Mouse (Mus musculus) urinary bladder, adult 18-20 months (tissue): ENCODE results near the gene Bcl2.

Experiments used
- DNase-seq, 2 experiments: peaks; one replicate each; pipeline ENCODE4 v3.0.0; 2022; ENCODE audit warnings: low spot score in 2 of 2, mixed read lengths in 2 of 2

The Bcl2 gene

DNA sequence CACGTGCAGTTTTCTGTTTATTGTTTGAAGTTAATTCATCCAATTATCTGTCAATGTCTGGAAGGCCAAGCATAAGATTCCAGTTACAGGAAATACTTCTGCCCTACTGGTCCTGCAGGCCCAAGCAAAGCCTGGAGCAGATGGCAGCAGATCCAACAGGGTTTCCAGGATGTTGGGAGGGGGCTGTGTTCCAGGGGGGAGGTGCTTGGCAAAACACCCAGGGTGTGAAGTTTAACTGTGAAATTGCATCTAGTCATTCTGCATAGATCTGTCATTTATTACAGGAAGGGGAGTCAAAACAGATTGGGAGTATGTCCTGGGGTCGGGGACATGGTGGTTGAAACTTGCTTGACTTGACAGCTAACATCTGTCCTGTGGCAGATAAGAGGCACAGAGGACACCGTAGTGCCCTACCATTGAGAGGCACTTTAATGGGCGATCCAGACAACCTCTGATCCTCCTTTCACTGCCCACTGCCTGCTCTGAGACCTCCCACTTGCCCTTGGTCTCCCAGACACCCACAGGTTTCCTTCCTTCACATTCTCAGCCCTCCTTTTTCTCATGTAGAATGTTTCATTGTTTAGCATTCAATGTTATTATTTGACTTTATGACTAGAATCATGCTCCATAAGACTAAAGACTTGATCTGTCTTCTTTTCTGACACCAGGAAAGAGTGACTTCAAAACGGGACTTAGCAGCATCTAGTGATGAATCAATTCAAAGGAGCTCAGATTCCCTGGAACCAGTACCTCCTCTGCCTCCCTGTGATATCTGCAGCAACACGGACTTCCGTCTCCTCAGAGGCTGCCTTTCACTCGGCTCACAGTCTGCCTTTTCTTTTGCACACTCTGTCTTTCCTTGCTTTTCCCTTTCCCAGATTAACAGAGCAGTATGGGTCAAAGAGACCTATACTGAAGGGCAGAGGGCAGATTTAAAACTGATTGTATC, 47.7 kb downstream of the Bcl2 start:
- no peak for DNase-seq

DNA sequence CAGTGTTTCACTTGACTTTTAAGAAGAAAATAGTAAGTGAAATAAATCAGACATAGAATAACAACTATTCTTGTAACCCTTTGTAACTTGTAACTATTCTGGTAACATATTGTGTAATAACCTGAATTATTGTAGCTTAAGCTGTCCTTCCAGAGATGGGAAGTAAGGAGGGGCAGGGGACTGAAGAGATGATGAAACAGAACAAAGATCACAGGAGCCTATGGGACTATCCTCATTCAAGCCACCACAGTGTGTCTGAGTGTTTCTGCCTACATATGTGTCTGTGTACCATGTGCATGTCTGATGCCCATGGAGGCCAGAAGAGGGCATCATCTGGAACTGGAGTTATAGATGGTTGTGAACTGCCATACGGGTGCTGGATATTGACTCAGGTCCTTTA, 49.1 kb downstream of the Bcl2 start:
- DNase-seq, result no peak

DNA sequence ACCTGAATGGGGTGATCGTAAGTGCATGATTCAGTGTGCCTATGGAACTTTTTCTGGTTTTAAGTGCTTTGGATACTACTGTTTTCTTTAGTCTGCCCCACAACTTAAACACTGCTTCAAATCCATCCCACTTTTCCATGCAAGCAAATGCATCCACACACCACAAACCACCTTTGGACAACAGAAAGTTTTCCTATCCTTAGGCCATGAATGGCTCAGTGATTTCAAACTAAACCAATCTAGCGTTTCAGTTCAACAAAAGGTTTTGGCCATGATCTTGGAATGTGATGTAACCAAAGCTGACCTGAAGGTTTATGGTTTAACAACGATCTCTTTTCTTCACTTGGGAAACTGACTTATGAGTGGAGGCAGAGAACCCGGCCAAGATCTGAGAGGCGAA, 51.6 kb downstream of the Bcl2 start:
- no peak for DNase-seq

DNA sequence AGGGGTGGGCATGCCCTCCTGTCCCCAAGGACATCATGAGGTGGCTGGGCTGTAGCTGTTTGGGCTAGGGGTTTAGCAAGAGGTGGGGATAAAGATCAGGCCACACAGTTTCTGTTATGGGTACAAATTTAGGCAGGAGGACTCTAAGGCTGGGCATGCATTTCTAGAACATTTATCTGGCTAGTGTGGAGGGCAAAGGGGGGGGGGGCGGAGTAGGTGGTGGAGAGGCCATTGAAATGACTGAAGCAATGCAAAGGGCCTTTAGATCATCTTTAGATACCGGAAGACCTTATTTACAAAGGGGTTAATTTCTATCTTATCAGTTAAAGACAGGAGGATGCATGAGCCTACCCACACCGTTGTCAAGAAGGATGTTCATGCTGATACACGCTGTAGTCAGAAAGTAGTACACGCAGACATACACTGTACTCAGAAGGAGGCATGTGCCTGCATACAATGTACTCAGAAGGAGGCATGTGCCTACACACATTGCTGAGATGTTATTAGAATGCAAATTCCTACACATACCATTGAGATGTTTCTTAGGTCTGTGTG, 55.7 kb downstream of the Bcl2 start:
- DNase-seq, result no peak

DNA sequence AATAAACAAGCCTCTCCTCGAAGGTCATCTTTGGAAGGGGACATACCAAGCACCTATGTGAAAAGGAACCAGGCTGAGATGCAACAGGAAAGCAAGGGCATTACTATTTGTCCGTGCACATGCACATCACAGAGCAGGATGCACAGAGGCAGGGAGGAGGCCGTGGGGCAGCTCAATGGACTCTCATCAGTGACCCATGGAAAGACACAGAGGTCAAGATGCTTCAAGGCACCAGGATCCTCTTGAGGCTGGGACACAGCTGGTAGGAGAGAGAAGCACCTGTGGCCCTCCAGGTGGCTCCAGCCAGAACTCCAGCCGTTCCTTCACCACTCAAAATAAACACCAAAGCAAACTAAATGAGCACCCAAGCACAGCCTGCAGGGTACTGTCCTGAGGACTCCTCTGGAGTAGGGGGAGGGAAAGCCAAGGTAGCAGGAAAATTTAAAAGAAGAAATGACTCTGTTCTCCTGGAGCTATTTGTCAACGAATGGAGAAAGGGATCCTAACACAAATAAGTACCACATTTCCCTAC, 57.8 kb downstream of the Bcl2 start:
- no peak for DNase-seq

DNA sequence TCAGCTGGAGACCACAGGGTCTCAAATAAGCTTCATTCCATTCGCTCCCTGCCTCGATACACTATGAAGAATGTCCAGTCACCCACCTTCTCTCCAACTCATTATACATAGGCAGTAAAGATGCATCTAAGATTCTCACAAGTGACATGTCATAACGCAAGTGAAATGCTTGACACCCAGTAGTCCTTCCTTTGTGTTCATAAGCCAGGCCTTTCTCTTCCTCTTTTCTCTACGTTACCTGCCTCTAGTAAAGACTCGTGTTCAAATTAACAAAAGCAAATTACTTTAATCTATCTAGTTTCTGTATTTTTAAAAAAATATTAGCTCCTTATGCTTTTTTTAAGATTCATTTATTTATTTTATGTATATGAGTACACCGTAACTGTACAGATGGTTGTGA, 59.8 kb downstream of the Bcl2 start:
- DNase-seq, result no peak

DNA sequence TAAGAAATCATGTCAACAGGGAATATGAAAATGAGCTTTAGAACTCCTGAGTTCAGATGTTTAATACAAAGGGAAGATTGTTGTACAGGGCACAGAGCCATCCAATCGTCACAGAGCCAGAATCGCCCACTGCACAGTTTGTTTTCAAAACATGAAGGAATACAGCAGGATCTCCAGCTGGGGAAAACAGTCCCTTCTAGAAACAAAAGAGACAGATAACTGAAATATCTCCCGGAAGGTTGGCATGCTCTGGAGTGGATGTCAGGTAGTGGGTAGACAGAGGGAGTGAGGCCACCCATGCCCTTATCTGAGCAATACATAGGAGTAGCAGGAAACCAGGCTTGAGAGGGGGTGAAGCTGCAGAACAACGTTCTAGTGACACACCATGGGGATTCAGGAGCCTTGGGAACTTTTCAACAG, 60.6 kb downstream of the Bcl2 start:
- no peak for DNase-seq

DNA sequence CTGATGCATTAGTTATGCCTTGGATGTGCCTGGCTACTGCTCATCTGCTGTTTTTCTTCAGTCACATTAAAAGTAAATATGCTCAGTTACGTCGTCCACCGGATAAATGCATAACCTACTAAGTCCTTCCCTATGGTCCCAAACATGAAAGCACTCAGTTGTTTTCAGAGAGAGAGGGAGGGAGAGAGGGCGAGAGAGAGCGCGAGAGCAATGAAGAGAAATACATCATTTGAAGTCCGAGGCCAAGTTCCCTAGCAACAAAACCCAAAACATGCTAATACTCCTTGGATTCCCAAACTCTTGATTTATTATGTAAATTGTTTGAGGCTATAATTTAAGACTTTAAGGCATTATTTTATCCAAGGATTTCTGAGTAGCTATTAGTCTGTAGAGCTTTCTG, 62.9 kb downstream of the Bcl2 start:
- DNase-seq, result no peak

DNA sequence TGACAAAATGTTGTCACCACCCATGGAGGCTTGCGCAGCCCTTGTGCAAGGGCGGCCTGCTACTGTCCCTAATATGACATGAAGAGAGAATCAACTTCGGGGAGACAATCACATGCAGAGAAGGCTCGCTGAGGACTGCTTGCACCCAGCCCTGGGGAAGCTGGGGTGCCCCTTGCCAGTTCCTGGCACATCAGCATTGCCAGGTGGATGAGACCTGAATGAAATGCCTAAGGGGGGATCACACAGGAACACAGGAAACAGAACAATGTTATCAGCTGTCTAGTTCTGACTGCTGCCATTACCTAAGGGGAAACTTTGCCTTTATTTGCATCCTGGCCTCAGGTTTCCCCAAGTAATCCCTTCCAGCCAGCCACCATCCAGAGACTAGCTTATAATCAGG, 63.6 kb downstream of the Bcl2 start:
- DNase-seq, result no peak

DNA sequence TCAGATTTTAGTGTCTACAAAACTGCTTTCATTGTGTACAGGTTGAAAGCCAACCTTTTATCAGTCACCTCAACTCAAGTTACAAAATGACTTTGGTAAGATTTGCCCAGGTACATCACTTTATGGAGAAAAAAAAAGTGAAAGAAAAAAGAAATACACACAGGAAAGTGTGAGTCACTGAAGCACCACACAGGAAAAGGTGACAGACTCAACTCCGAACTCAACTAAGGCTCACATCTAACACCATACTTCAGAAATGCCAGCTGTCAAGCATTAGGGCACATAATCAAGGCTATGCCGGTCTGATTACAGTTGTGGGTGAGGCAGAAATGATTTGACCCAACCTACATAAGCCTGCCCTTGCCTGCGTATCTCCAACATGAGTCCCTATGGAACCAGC, 66.7 kb downstream of the Bcl2 start:
- DNase-seq, result no peak

DNA sequence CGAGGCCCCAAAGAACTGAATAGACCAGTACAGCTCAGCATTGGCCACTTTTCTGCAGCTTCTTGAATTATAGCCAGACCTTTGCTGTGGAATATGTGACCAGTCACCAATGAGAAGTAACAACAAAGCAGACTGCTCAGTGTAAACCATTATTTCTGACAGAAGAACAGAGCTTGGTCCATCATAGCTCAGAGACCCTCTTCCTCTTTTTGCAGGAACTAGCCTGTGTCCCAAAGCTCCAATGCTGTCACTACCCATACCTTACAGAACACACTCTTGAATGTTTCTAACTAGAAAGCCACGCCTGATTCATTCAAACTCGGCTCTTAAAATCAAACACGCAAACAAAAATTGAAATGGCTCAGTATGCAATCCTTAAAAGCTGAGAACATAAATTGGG, 69.5 kb downstream of the Bcl2 start:
- no peak for DNase-seq

DNA sequence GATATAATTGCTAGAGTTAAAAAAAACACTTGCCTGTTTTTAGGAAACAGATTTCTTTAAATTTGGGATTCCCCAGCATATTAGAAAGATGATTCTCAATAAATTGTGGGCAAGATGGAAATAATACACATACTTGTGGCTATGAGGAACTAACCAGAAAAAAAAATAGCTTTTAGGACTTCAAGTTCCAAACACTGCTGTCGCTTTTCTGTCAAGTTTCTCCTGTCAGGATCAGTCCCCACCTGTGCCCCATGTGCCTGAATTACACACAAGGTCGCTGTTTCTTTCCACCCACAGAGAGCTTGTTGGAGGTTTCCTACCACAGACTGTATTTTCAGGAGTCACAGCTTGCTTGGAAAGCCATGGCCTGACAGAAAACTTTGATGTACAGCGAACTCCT, 70.5 kb downstream of the Bcl2 start:
- no peak for DNase-seq

DNA sequence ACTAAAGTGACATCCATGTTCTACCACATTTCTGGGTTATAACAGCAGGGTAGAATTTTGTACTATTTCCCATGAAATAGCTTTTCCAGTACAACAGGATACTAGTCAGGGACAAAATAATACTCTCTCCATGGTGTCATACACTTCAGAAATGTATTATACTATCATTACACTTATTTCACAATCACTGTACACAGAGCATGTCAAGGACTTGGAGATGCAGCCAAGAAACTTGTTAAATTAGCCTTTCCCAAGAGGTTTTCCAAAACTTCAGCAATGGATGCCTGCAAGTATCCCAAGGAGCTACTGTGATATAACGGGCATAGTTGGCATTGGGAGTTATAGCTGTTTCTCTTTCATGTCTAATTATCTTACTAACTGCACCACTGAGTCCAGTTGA, 73.5 kb downstream of the Bcl2 start:
- DNase-seq, result no peak

DNA sequence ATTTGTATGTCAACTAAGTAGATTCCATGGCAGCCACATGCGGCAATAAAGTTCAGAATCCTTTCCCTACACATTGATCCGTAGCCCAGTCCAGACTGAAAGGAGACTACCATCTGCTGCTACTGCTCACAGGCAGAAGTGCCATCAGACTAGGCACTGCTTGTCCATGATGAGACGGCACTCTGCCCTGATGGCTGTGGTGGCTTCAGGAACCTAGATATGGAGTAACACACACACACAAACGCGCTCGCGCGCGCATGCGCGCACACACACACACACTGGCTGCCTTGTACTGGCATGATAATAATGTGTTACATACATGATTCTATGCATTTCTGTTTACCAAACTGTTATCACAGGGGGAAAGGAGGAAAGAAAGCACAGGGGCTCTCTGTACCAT, 76.4 kb downstream of the Bcl2 start:
- DNase-seq, result no peak

DNA sequence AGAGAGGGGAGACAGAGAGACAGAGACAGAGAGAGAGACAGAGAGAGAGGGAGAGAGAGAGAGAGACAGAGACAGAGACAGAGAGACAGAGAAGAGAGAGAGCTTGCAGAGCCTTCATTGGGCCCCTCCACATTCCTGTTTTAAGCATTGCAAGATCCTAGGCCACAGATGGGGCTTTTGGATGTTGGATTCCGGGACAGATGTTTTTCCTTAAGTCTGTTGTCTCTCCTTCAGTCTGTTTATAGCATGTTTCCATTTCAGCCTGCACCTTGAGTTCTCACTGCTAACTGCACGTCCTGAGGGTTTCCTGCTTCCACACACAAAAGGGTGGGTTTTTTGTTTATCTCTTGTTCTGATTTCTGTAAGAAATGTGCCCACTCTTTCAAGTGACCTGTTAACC, 77.4 kb downstream of the Bcl2 start:
- DNase-seq, result no peak

DNA sequence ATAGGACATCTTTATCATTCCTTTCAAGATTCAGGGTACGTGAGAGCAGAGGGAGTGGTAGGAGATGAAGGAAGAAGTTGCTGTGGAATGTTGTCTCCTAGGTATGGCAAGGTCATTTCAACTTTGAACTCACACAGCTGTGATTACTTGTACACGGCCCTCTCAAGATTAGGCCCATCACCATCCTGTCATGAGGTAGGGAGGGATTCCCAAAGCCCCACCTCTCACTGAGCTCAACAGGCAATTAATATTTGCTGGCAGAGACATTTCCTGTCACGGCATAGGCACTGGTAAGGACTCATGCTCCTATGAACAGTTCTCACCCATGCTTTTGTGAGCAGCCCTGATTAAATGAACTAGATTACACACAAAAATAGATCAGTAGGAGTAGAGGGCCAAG, 80.9 kb downstream of the Bcl2 start:
- DNase-seq, result no peak

DNA sequence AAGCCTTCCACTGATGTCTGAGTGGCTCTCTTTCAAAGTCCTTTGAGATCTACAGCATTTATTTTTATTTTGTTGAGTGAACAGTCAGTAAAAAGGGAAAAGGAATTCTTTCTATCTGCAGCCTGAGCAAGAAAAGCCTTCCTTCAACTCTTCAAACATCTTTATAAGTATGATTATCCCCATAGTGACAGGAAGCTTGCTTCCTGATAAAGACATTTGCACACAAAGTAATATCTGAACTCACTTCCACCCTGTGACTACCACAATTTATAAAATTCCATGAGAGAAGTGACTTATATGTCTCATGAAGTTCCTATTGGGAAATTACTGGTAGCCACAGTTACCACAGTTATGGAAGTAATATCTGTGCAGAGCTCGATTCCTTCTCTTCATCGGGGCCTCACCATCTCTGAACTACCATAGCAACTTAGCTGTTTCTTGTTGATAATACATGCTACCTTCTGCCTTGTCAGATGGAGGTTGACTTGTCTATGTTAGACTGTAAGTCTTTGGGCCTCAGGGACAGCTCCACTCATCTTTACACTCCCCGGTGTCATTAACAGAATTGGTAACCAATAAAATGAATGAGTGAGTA, 82.1 kb downstream of the Bcl2 start:
- DNase-seq, result no peak

DNA sequence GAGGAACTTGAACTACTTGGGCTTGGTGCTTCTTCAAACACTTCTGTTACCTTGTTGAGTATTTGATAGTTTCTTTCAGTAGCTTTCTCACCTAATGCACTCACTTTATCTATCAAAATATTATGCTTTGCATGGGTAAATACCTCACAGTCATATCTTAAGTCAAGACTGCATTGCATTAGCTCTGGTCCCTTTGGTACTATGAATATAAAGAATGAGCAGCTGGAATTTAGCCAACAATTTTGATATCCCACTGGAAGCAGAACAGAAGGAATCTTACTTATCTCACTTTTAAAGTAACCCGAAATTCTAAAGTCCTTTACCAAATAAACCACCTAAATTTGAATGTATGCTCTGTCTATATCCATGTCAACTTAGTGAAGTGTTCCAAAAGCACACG, 83.1 kb downstream of the Bcl2 start:
- DNase-seq, result no peak

DNA sequence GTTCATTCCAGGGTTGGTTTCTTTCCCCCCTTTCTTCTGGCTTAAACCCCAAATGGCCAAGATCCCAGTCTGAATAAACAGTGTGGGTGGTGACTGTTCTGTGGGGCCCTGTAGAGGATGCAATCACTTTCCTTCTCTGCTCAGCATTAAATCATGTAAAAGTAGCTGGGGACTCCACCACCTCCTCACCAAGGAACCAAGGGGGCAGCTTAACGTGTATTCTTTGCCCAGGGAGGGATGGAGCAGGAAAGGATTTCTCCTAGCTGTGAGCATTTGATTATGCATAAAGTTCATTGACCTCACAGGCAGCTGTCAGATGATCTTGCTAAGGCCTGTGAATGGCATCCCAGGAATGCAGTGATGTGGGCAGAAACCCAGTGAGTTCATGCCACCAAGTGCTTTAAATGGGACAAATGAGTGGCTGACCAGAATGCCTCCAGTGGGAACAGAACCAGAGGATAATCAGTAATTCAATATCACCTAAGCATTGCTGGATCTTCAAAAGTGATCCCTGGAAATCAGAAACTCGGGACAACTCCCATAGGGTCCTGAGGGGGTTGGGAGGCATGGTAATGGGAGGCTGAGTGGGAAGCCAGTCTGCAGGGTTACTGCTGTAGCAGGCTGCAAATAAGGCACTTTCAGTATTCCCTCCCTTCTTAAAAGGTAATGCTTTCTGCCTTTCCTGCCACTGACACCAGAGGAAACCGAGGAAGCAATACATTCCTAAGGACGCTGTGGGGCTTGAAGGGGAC, 84.0 kb downstream of the Bcl2 start:
- DNase-seq, result peak in 1 of 2 experiments; percentile 48

DNA sequence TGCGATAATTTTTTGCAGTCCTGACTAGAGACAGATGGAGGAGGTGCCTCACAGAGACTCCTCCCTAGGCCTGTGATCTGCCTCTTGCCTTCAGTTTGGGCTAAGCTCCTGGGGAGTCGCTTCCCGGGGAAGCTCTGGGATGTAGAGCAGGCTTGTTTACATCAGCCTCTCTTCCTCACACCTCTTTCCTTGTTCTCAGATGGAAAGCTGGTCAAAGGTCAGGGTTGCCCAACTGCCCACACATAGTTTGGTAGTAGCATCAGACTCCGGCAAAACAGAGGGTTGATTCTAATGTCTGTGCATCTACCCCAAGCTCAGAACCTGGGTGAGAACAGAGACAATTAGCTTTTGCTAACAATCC, 84.6 kb downstream of the Bcl2 start:
- DNase-seq, result peak in 1 of 2 experiments; percentile 35

DNA sequence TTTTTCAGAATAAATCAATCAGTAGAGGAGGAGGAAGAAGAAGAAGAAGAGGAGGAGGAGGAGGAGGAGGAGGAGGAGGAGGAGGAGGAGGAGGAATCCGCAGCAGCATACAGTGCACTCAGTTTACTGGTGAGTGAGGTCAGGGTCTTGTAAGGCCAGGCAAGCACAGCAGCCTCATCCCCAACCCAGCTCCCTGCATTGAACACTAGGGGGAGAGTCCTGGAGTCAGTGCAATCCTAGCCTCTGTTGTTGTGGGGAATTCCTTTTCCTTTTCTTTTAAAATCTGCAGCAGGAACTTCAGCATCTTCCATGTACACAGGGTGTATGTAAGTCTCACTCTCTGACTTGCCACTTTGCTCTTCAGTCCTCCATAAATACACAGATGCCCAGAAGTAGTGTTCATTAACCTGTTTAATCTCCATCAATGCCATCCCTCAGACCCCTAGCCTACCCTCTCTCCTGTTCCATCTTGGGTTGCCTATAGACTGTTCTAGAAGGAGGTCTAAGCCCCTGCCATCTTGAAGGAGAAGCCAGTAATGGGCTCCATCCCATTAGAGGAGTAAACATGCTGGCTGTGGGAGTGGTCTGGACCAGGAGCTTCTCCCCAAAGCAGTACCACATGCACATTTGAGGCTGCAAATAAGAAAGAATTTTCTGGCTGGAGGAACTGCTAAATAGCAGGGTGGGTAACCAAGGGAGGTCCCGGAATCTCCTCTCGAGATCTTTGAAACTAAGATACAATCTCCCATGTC, 85.2 kb downstream of the Bcl2 start:
- DNase-seq, result no peak
